Mouse (Mus musculus): ENCODE measurements around the gene Camsap1. TPM values are rescaled to one million over a fixed set of nuclear protein-coding genes. Genes with fewer than 3 reads are reported as not detected.

Gene Camsap1
- polyA plus RNA-seq, 3 experiments from 2014 or later, result 7.0 to 13.6 (median 8.6) TPM

DNA sequence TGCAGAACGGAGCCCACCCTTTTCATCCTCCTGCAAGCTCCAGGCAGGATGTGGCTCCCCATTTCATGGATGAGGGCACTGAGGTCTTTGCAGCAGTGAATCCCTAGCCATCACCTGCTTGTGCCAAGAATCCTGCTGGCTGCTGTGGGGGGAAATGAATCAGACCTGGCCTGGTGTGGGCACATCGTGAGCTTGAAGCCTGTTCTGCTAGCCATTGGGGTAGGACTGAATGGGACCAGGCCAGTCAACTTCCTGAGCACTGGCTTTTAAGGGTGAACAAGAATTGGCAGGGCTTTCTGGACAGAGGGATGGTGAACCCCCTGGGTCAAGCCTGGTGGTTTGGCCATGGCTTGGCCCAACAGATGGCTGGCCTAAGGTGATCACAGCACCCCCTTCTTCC is 104.6 kb downstream of the Camsap1 start:
- no peak for ATAC-seq

DNA sequence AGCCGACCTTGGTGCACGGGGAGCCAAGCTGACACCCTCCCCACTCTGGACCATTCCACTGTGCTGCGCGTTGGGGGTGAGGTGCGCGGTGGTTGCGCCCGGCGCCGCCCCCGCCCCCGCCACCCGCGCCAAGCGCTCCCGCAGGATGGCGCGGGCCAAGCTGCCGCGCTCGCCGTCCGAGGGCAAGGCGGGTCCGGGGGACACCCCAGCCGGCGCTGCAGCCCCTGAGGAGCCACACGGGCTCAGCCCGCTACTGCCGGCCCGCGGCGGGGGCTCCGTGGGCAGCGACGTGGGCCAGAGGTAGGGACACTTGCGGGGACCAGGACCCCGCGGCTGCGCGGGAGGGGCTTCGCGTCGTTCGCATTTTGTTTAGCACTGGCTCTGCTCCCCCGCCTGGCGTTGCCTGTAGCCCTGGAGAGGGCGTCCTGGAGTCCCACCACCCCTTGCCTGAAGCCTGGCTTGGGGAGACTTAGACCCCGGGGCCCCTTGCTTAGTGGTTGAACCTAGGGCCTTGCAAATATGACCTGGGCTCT is 105.3 kb downstream of the Camsap1 start:
- ATAC-seq, result no peak

DNA sequence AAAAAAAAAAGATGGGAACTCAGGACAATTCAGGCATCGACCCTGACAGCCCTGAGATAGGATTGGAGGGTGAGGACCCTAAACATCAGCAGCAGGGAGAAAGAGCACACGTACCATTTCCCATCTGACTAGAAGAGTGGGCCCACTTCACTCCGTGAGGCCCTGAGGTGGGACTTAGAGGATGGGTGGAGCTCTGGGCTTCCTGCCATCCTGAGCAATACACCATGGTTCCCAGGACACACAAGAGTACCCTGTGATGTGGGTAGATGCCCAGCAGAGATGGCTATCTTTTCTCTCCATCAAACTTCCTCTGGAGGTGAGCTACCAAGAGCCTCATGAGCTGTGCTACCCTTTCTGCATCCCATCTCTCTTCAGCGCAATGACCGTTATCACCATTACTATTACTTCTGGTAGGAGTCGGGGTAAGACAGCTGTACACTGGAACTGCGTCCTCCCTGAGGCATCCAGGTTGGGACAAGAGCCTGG is 105.8 kb downstream of the Camsap1 start:
- no peak for ATAC-seq

Other genes with a start within 250 kb of the Camsap1 start
- not detected for gene Obp2b, start 246.3 kb downstream of the Camsap1 start, polyA plus RNA-seq (2017; shearing (Covaris generic))
- gene Lcn3, start 217.7 kb downstream of the Camsap1 start, polyA plus RNA-seq (2017; shearing (Covaris generic)), result not detected
- gene Lcn11, start 206.3 kb downstream of the Camsap1 start, polyA plus RNA-seq (2017; shearing (Covaris generic)), result not detected
- gene Gm13539, start 201.0 kb downstream of the Camsap1 start, polyA plus RNA-seq (2017; shearing (Covaris generic)), result not detected
- gene Glt6d1, start 167.4 kb downstream of the Camsap1 start, polyA plus RNA-seq (2017; shearing (Covaris generic)), result not detected
- gene Lcn9, start 160.1 kb downstream of the Camsap1 start, polyA plus RNA-seq (2017; shearing (Covaris generic)), result not detected
- gene Sohlh1, start 136.0 kb downstream of the Camsap1 start, polyA plus RNA-seq (2017; shearing (Covaris generic)), result under 1 TPM in 2 of 3 experiments, not detected in 1; 0.46 to 0.52 TPM
- gene Kcnt1, start 119.5 kb downstream of the Camsap1 start, polyA plus RNA-seq (2017; shearing (Covaris generic)), result not detected
- gene Ubac1, start 38.5 kb upstream of the Camsap1 start, polyA plus RNA-seq (2017; shearing (Covaris generic)), result 10 to 100 TPM; 14.1 to 17.2 (median 16.0) TPM
- under 1 TPM; 0.47 to 0.78 (median 0.57) TPM for gene Nacc2, start 139.9 kb upstream of the Camsap1 start, polyA plus RNA-seq (2017; shearing (Covaris generic))
- gene Lhx3, start 225.0 kb upstream of the Camsap1 start, polyA plus RNA-seq (2017; shearing (Covaris generic)), result not detected

Data from inflammation-experienced regulatory T-cells, adult 6 months (primary cell).